Mouse (Mus musculus) common myeloid progenitor, adult 5-6 weeks (primary cell): Measurements from ENCODE around the gene Them7. TPM values are rescaled to one million over a fixed set of nuclear protein-coding genes. Genes with fewer than 3 reads are reported as not detected.

Source experiments
- ATAC-seq: replicated peaks from 2 replicates; pipeline ENCODE4 v1.8.0; 2016; ENCODE audit warnings: low read depth, mild to moderate bottlenecking, moderate TSS enrichment, inconsistent platforms; ENCODE audit not compliant: poor library complexity, severe bottlenecking
- total RNA-seq: library from RNA; stranded (forward); fragments of 200-1000, 187-1606 nt; gene quantifications from 2 replicates; pipeline ENCODE4 v1.2.3, GENCODE M21; 2017

Gene Them7
- total RNA-seq, 1 experiment from 2014 or later, result 2.5 TPM

- ATAC-seq, result no peak
Observed at GRCm38 (mm10) chr2:105301082-105301481, 77.0 kb downstream of the Them7 start.

- no peak for ATAC-seq
Observed at GRCm38 (mm10) chr2:105301531-105301930, 77.4 kb downstream of the Them7 start.

DNA sequence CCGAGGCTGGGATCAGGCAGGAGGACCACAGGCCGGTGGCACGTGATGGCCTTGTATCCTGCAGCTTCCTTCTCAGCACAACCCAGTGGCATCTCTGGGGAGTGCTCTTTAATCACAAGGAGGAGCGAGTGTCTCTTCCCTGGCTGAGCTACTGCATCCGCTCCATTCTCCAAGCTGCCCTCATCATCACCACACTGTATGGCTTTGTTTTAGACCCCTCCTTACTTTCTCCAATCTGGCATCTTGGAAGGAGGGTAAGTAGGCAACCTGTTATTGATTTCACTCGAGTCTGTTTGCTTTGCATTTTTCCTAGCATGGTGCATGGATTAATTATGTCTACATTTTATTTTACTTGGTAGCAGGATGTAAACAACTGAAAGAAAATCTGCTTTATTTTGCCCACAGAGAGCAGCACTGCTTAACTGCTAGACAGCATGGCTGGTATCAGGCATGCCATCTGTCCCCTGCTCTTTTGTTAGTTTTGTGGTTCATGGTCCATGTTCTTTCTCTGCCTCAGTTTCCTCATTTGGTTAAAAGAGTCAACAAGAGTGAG lies 79.9 kb downstream of the Them7 start:
- no peak for ATAC-seq

DNA sequence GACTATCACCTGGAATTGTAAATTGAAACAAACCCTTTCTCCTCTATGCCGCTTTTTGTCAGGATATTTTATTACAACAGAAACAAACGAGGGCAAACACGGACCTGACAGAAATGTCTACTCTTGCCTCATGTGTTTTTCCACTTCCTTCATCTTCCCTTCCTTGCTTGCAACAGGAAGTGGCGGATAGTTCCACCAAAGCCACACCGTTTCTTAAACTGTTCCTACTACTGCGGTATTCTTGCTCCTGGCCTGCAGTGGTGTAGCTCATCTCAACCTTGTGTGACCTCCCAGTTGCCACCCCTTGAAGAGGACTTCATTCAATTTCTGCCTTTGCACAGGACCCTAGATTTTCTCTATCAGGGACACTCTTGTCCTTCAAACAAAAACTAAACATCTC lies 81.8 kb downstream of the Them7 start:
- peak; percentile 42; the same call in 1 of the 2 replicates for ATAC-seq

DNA sequence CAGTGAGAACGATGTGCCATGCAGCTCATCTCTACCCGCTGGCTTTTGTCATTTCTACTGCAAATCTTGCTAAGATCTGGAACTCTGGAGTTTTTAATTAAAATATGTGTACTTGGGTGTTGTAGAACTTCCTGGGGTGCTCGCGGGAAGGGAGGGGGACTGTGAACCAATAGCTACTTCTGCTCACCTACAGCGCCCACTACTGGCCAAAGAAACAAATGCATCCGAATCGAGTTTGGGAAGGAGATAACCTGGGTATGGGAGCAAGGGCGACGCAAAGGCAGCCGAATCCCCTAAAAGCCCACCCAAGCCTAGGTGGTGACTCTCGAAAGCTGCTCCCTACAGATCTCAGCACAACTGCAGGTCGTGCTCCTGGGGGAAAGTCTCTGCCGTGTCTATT lies 87.3 kb downstream of the Them7 start:
- no peak for ATAC-seq

DNA sequence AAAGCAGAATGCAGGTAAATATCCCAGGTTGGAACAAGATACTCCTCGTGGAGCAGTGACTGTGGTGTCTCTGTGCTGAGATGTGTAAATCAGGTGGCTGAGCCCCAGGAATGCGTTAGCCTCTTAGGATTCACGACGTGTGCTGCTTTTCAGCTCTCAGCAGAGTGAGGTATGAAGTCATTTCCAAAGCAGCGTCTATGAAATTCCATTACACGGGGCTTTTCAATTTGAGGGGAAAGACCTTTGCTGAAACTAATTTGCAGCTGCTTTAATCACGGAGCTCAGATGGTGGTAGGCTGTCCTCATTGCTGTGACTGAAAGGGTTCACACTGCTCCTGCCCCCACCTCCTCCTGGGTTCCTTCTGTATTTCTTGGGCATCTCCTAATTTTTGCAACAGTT lies 87.9 kb downstream of the Them7 start:
- no peak for ATAC-seq

- ATAC-seq, result peak; percentile 72
Observed at GRCm38 (mm10) chr2:105313077-105313476, 89.0 kb downstream of the Them7 start.

- no peak for ATAC-seq
Observed at GRCm38 (mm10) chr2:105317556-105318184, 93.5 kb downstream of the Them7 start.

DNA sequence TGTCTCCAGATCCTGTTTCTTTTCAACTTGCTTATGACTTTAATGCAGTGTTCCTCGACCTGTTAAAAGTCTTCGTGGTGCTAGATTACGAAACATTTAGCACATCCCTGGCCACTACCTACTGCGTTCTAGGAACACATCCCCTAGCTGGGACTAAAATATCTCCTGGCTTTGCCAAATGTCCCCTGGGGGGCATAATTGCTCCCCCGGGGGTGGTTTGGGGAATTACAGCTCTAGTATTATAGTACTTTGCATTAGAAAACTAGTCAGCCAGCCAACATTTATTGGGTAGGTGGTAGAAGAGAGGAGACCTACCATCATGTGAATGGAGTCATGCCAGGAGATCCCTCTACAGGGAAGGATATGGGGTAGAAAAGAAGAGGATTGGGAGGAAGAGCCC lies 101.9 kb downstream of the Them7 start:
- 0 out of 2 replicates have a peak, but pooled peaks have one; percentile 45 for ATAC-seq

- no peak for ATAC-seq
Observed at GRCm38 (mm10) chr2:105330024-105330423, 105.9 kb downstream of the Them7 start.

GRCm38 (mm10) chr2:105333107-105333506 lies 109.0 kb downstream of the Them7 start:
- no peak for ATAC-seq

GRCm38 (mm10) chr2:105333976-105334713 lies 110.0 kb downstream of the Them7 start:
- ATAC-seq, result peak; percentile 92

GRCm38 (mm10) chr2:105335661-105336060 lies 111.5 kb downstream of the Them7 start:
- ATAC-seq, result no peak

GRCm38 (mm10) chr2:105336314-105337027 lies 112.4 kb downstream of the Them7 start:
- no peak for ATAC-seq

DNA sequence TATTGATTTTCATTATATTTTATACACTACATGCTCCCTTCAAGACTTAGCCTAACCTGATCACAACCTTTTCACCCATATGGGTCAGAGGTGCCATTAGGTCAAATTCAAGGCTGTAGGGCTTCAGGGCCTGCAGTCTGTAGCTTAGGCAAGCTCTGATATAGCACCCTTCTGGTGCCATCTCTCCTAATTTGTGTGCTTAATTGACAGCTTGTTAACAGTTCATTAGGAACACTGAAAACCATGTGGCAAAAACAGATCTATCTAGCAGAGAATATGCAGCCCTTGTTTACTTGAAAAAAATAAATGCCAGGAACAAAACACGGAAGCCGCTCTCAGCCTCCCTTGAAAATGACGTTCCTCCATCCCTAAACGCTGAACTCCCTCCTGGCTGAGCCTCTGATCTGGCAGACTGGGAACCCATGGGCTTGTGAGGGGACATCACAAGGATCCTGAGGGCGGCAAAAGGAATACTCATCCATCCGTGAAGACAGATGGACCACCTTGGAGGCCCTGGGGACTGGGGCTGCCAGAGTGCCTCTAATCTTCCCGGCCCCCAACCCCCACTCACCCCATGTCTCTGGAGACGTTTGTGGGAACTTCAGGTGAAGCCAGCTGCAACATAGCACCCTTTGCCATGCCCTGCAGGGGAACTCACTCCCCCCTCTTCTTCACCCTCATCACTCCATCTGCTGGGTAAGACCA lies 113.2 kb downstream of the Them7 start:
- ATAC-seq, result no peak

DNA sequence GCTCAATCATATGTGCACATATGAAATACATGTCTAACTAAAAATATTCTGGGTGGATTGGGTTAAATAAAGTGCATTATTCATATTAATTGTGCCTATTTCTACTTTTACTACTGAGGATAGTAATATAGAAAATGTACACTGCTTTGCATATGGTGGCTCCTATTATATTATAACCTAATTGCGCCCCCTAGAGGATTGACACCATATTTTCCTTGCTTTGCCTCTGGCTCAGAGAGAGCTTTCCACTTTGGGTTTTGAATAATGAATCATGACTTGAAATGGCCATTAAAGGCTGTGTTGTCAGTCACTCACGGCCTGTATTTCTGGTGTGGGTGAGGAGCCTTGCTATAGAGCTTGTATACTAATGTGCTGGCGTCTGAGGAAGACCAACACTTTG lies 115.9 kb downstream of the Them7 start:
- peak; percentile 74 for ATAC-seq

GRCm38 (mm10) chr2:105348886-105349285 lies 124.8 kb downstream of the Them7 start:
- no peak for ATAC-seq

- ATAC-seq, result no peak
Observed at GRCm38 (mm10) chr2:105356791-105357190, 132.7 kb downstream of the Them7 start.

DNA sequence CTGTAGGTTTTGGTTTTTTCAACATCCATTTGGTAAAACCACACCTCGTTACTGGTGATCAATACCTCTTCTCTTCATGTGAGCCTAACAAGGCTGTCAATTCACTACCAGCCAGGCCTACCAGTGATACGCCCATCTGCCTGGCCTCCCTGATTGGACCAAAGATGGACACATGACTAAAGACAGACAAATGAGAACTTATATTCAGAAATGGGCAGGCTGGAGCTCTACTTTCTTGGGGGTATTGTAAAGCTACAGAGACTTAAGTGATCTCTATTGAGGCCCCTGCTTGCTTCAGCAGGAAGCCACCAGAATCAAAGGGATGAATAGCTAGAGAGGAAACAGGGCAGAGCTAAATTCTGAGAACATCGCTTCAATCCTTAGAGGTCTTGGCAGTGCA lies 133.9 kb downstream of the Them7 start:
- ATAC-seq, result no peak

DNA sequence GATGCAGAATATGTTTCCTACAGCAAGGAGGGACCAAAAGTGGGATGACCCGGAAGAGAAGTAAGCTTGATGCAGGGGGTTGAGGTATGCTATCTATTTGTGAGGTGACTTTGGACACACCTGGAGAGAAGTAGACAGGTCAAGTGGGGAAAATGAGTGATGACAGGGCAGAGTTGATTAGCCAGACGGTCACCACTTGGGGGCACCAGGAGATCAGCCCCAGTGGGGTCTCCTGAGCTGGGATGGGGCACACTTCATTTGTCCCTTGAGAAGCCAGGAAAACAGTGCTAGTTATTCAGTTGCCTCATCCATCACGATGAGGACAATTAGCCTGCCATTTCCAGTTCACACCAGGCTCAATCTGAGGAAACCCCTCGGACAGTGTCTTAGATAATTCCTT lies 143.5 kb downstream of the Them7 start:
- ATAC-seq, result peak; percentile 65; the same call in 1 of the 2 replicates
